Mouse (Mus musculus): ENCODE measurements around the gene Plekhm2. TPM values are rescaled to one million over a fixed set of nuclear protein-coding genes. Genes with fewer than 3 reads are reported as not detected.

The Plekhm2 gene
- total and polyA plus RNA-seq, 2 experiments = 2.7 to 13.5 TPM

GRCm38 (mm10) chr4:141601148-141601862 is 63.4 kb downstream of the Plekhm2 start:
- no peak overlapping the region for H3K9ac ChIP-seq (ENCODE audit: low read depth, low read length)
- no peak overlapping the region for H3K27ac ChIP-seq (replicated peaks; ENCODE audit: insufficient read depth, low read depth, low read length)

GRCm38 (mm10) chr4:141600364-141600763 is 64.3 kb downstream of the Plekhm2 start:
- Histone ChIP-seq H3K4me3 (ENCODE audit: insufficient read depth, low read depth, low read length) (no peak overlapping the region), H3K27ac (replicated peaks; ENCODE audit: insufficient read depth, low read depth, low read length) (no peak overlapping the region), H3K27me3 (ENCODE audit: control insufficient read depth, insufficient read depth, low read length) (peaks cover 5% of the 10 kb centered on the region; the same call in 1 of the 2 replicates), H3K36me3 (ENCODE audit: control insufficient read depth, insufficient read depth, low read length) (no peaks in the 10 kb centered on the region), H3K79me2 (ENCODE audit: control insufficient read depth, insufficient read depth, low read length) (no peaks in the 10 kb centered on the region), H3K4me1 (ENCODE audit: control insufficient read depth, insufficient read depth, low read length) (peaks cover 3% of the 10 kb centered on the region; the same call in 1 of the 2 replicates), H3K9ac (ENCODE audit: low read depth, low read length) (no peak overlapping the region)
- DNase-seq (ENCODE audit: extremely low read depth, low read depth, low spot score) = no peak
- TF ChIP-seq POLR2A (IDR thresholded peaks at IDR 0.05; ENCODE audit: extremely low read depth, insufficient read depth, low read length) (no peak), CTCF (IDR thresholded peaks at IDR 0.05; ENCODE audit: low read depth, low read length) (no peak)
- WGBS = 79% methylated on average over 6 of the region's 6 CpGs

More at GRCm38 (mm10) chr4:141601148-141601862, 63.4 kb downstream of the Plekhm2 start:
- Histone ChIP-seq H3K36me3 (ENCODE audit: control insufficient read depth, insufficient read depth, low read length) (no peaks in the 10 kb centered on the region), H3K4me1 (ENCODE audit: control insufficient read depth, insufficient read depth, low read length) (peaks cover 3% of the 10 kb centered on the region; the same call in 1 of the 2 replicates), H3K27me3 (ENCODE audit: control insufficient read depth, insufficient read depth, low read length) (peaks cover 5% of the 10 kb centered on the region; the same call in 1 of the 2 replicates), H3K79me2 (ENCODE audit: control insufficient read depth, insufficient read depth, low read length) (no peaks in the 10 kb centered on the region), H3K4me3 (ENCODE audit: insufficient read depth, low read depth, low read length) (no peak overlapping the region)
- no peak for DNase-seq (ENCODE audit: extremely low read depth, low read depth, low spot score)
- 86% methylated on average over 12 of the region's 12 CpGs for WGBS
- no peak for TF ChIP-seq CTCF (IDR thresholded peaks at IDR 0.05; ENCODE audit: low read depth, low read length)
- TF ChIP-seq POLR2A (IDR thresholded peaks at IDR 0.05; ENCODE audit: extremely low read depth, insufficient read depth, low read length) = no peak

- peaks cover 7% of the 10 kb centered on the region; the same call in 1 of the 2 replicates for H3K27me3 ChIP-seq (ENCODE audit: control insufficient read depth, insufficient read depth, low read length)
- 8% methylated on average over 47 of the region's 57 CpGs for WGBS
- no peak overlapping the region for H3K27ac ChIP-seq (replicated peaks; ENCODE audit: insufficient read depth, low read depth, low read length)
These were observed 65.2 kb downstream of the Plekhm2 start for GRCm38 (mm10) chr4:141599251-141600141.

GRCm38 (mm10) chr4:141598894-141599250 is 65.8 kb downstream of the Plekhm2 start:
- no peak for TF ChIP-seq CTCF (IDR thresholded peaks at IDR 0.05; ENCODE audit: low read depth, low read length)
- no peak for TF ChIP-seq POLR2A (IDR thresholded peaks at IDR 0.05; ENCODE audit: extremely low read depth, insufficient read depth, low read length)
- Histone ChIP-seq H3K4me3 (ENCODE audit: insufficient read depth, low read depth, low read length) (peak overlapping the region; percentile 46; the same call in 1 of the 2 replicates), H3K36me3 (ENCODE audit: control insufficient read depth, insufficient read depth, low read length) (no peaks in the 10 kb centered on the region), H3K9ac (ENCODE audit: low read depth, low read length) (no peak overlapping the region), H3K4me1 (ENCODE audit: control insufficient read depth, insufficient read depth, low read length) (peaks cover 3% of the 10 kb centered on the region; the same call in 1 of the 2 replicates), H3K79me2 (ENCODE audit: control insufficient read depth, insufficient read depth, low read length) (no peaks in the 10 kb centered on the region), H3K27ac (replicated peaks; ENCODE audit: insufficient read depth, low read depth, low read length) (no peak overlapping the region), H3K27me3 (ENCODE audit: control insufficient read depth, insufficient read depth, low read length) (peaks cover 7% of the 10 kb centered on the region; the same call in 1 of the 2 replicates)
- 8% methylated on average over 9 of the region's 9 CpGs for WGBS
- no peak for DNase-seq (ENCODE audit: extremely low read depth, low read depth, low spot score)

More at GRCm38 (mm10) chr4:141599251-141600141, 65.2 kb downstream of the Plekhm2 start:
- Histone ChIP-seq H3K9ac (ENCODE audit: low read depth, low read length) (peak overlapping the region; percentile 41), H3K36me3 (ENCODE audit: control insufficient read depth, insufficient read depth, low read length) (no peaks in the 10 kb centered on the region), H3K4me3 (ENCODE audit: insufficient read depth, low read depth, low read length) (peak overlapping the region; percentile 46; the same call in 1 of the 2 replicates), H3K79me2 (ENCODE audit: control insufficient read depth, insufficient read depth, low read length) (no peaks in the 10 kb centered on the region), H3K4me1 (ENCODE audit: control insufficient read depth, insufficient read depth, low read length) (peaks cover 3% of the 10 kb centered on the region; the same call in 1 of the 2 replicates)
- DNase-seq (ENCODE audit: extremely low read depth, low read depth, low spot score) = no peak
- TF ChIP-seq CTCF (IDR thresholded peaks at IDR 0.05; ENCODE audit: low read depth, low read length) = no peak
- TF ChIP-seq POLR2A (IDR thresholded peaks at IDR 0.05; ENCODE audit: extremely low read depth, insufficient read depth, low read length) = no peak

- TF ChIP-seq CTCF (IDR thresholded peaks at IDR 0.05; ENCODE audit: low read depth, low read length) (no peak), POLR2A (IDR thresholded peaks at IDR 0.05; ENCODE audit: extremely low read depth, insufficient read depth, low read length) (no peak)
- Histone ChIP-seq H3K27ac (replicated peaks; ENCODE audit: insufficient read depth, low read depth, low read length) (no peak overlapping the region), H3K4me1 (ENCODE audit: control insufficient read depth, insufficient read depth, low read length) (peaks cover 3% of the 10 kb centered on the region; the same call in 1 of the 2 replicates), H3K9ac (ENCODE audit: low read depth, low read length) (no peak overlapping the region), H3K36me3 (ENCODE audit: control insufficient read depth, insufficient read depth, low read length) (no peaks in the 10 kb centered on the region), H3K4me3 (ENCODE audit: insufficient read depth, low read depth, low read length) (no peak overlapping the region), H3K27me3 (ENCODE audit: control insufficient read depth, insufficient read depth, low read length) (peaks cover 7% of the 10 kb centered on the region; the same call in 1 of the 2 replicates), H3K79me2 (ENCODE audit: control insufficient read depth, insufficient read depth, low read length) (no peaks in the 10 kb centered on the region)
- DNase-seq (ENCODE audit: extremely low read depth, low read depth, low spot score) = no peak
- 15% methylated on average over 19 of the region's 19 CpGs for WGBS
These were observed 66.4 kb downstream of the Plekhm2 start for GRCm38 (mm10) chr4:141598199-141598893.

Measured in liver, adult 2 months (tissue).